Mouse (Mus musculus) kidney, embryonic 16.5 days (tissue): ENCODE results near the gene Rab31. TPM values are rescaled to one million over a fixed set of nuclear protein-coding genes. Genes with fewer than 3 reads are reported as not detected.

Experiments used
- ATAC-seq: fragments of 200-750 bp; cut with Nextera tagmentation; 2 replicates; pipeline ENCODE4 v1.8.0; 2017; ENCODE audit warnings: moderate TSS enrichment; ENCODE audit not compliant: low FRiP score, low TSS enrichment
- H3K27ac ChIP-seq: fragments of 300-500 bp; sonication (generic); 2 replicates; pipeline ENCODE4 v1.5.1; 2014; ENCODE audit warnings: low read length
- H3K27me3 ChIP-seq: fragments of 300-500 bp; sonication (generic); 2 replicates; pipeline ENCODE4 v1.6.1; 2014; ENCODE audit warnings: low read length, control low read depth, mixed read lengths; ENCODE audit not compliant: insufficient read depth
- H3K36me3 ChIP-seq: fragments of 300-500 bp; sonication (generic); 2 replicates; pipeline ENCODE4 v1.6.1; 2014; ENCODE audit warnings: low read length, control low read depth, mixed read lengths; ENCODE audit not compliant: insufficient read depth
- H3K4me1 ChIP-seq: fragments of 300-500 bp; sonication (generic); 2 replicates; pipeline ENCODE4 v1.6.1; 2014; ENCODE audit warnings: low read length, control low read depth, mixed read lengths; ENCODE audit not compliant: insufficient read depth
- H3K4me2 ChIP-seq: fragments of 300-500 bp; sonication (generic); replicated peaks from 2 replicates; pipeline ENCODE4 v1.6.1; 2014; ENCODE audit warnings: low read depth, low read length
- H3K4me3 ChIP-seq: fragments of 300-500 bp; sonication (generic); 2 replicates; pipeline ENCODE4 v1.5.1; 2014; ENCODE audit warnings: mild to moderate bottlenecking, low read length
- H3K9ac ChIP-seq: fragments of 300-500 bp; sonication (generic); replicated peaks from 2 replicates; pipeline ENCODE4 v1.6.1; 2014; ENCODE audit warnings: low read length
- H3K9me3 ChIP-seq: fragments of 300-500 bp; sonication (generic); 2 replicates; pipeline ENCODE4 v1.6.1; 2016; ENCODE audit warnings: low read length, control low read depth
- WGBS: fragments of 180-500 bp; shearing (Covaris S2); extraction: QIAGEN DNeasy Blood & Tissue Kit; methylation state at CpG from one replicate; pipeline ENCODE4 v1.1.7; 2014; 5-methylcytosine and 5-hydroxymethylcytosine counted together
- polyA plus RNA-seq: library from polyadenylated mRNA; unstranded; fragments of >200 nt; fragmentation: Nextera tagmentation; extraction: Ambion mirVana; gene quantifications from 2 replicates; pipeline ENCODE4 v1.2.1, GENCODE M21; 2015

The Rab31 gene
- polyA plus RNA-seq, 1 experiment from 2014 or later, result 38.4 TPM

- H3K36me3 ChIP-seq, result no peaks in the 10 kb centered on the region
- no peak overlapping the region for H3K27ac ChIP-seq
- ATAC-seq, result no peak
- no peak overlapping the region for H3K9ac ChIP-seq
- no peak overlapping the region for H3K4me2 ChIP-seq
- no peak overlapping the region for H3K4me3 ChIP-seq
- 86% methylated on average over 14 of the region's 14 CpGs for WGBS
- H3K4me1 ChIP-seq, result peaks cover 11% of the 10 kb centered on the region
- no peaks in the 10 kb centered on the region for H3K9me3 ChIP-seq
- no peaks in the 10 kb centered on the region for H3K27me3 ChIP-seq
Measured at GRCm38 (mm10) chr17:65663329-65664078, 109.0 kb downstream of the Rab31 start.

GRCm38 (mm10) chr17:65662662-65663061 lies 109.9 kb downstream of the Rab31 start:
- H3K4me1 ChIP-seq, result peaks cover 11% of the 10 kb centered on the region
- no peak overlapping the region for H3K9ac ChIP-seq
- no peak overlapping the region for H3K4me2 ChIP-seq
- no peak for ATAC-seq
- 79% methylated on average over 3 of the region's 3 CpGs for WGBS
- H3K27ac ChIP-seq, result no peak overlapping the region
- no peaks in the 10 kb centered on the region for H3K27me3 ChIP-seq
- no peaks in the 10 kb centered on the region for H3K36me3 ChIP-seq
- H3K9me3 ChIP-seq, result no peaks in the 10 kb centered on the region
- H3K4me3 ChIP-seq, result no peak overlapping the region

GRCm38 (mm10) chr17:65658416-65658815 lies 114.1 kb downstream of the Rab31 start:
- H3K9ac ChIP-seq, result no peak overlapping the region
- 81% methylated on average over 2 of the region's 2 CpGs for WGBS
- ATAC-seq, result no peak
- H3K4me1 ChIP-seq, result no peaks in the 10 kb centered on the region
- no peak overlapping the region for H3K4me3 ChIP-seq
- H3K27ac ChIP-seq, result no peak overlapping the region
- no peaks in the 10 kb centered on the region for H3K27me3 ChIP-seq
- no peak overlapping the region for H3K4me2 ChIP-seq
- no peaks in the 10 kb centered on the region for H3K36me3 ChIP-seq
- no peaks in the 10 kb centered on the region for H3K9me3 ChIP-seq

GRCm38 (mm10) chr17:65657958-65658357 lies 114.6 kb downstream of the Rab31 start:
- H3K4me2 ChIP-seq, result no peak overlapping the region
- 94% methylated on average over 9 of the region's 9 CpGs for WGBS
- H3K27ac ChIP-seq, result no peak overlapping the region
- no peaks in the 10 kb centered on the region for H3K4me1 ChIP-seq
- no peak for ATAC-seq
- no peaks in the 10 kb centered on the region for H3K36me3 ChIP-seq
- H3K27me3 ChIP-seq, result no peaks in the 10 kb centered on the region
- no peaks in the 10 kb centered on the region for H3K9me3 ChIP-seq
- no peak overlapping the region for H3K9ac ChIP-seq
- H3K4me3 ChIP-seq, result no peak overlapping the region

GRCm38 (mm10) chr17:65656731-65657130 lies 115.8 kb downstream of the Rab31 start:
- Histone ChIP-seq H3K27ac (no peak overlapping the region), H3K4me2 (no peak overlapping the region), H3K4me3 (no peak overlapping the region), H3K9ac (no peak overlapping the region), H3K4me1 (no peaks in the 10 kb centered on the region), H3K36me3 (no peaks in the 10 kb centered on the region), H3K9me3 (no peaks in the 10 kb centered on the region), H3K27me3 (no peaks in the 10 kb centered on the region)
- no peak for ATAC-seq
- WGBS, result 93% methylated on average over 6 of the region's 6 CpGs

GRCm38 (mm10) chr17:65656076-65656475 lies 116.5 kb downstream of the Rab31 start:
- Histone ChIP-seq H3K4me2 (no peak overlapping the region), H3K27ac (no peak overlapping the region), H3K27me3 (no peaks in the 10 kb centered on the region), H3K9ac (no peak overlapping the region), H3K4me3 (no peak overlapping the region), H3K9me3 (no peaks in the 10 kb centered on the region), H3K36me3 (no peaks in the 10 kb centered on the region), H3K4me1 (no peaks in the 10 kb centered on the region)
- no peak for ATAC-seq
- 90% methylated on average over 8 of the region's 8 CpGs for WGBS

GRCm38 (mm10) chr17:65655608-65656007 lies 116.9 kb downstream of the Rab31 start:
- 90% methylated on average over 4 of the region's 4 CpGs for WGBS
- no peak overlapping the region for H3K9ac ChIP-seq

GRCm38 (mm10) chr17:65650598-65650997 lies 122.0 kb downstream of the Rab31 start:
- Histone ChIP-seq H3K4me1 (no peaks in the 10 kb centered on the region), H3K4me3 (no peak overlapping the region), H3K36me3 (no peaks in the 10 kb centered on the region), H3K27me3 (no peaks in the 10 kb centered on the region), H3K27ac (no peak overlapping the region), H3K4me2 (no peak overlapping the region), H3K9me3 (no peaks in the 10 kb centered on the region), H3K9ac (no peak overlapping the region)
- 90% methylated on average over 6 of the region's 6 CpGs for WGBS
- peak; percentile 49; the same call in 1 of the 2 replicates for ATAC-seq

More at GRCm38 (mm10) chr17:65655608-65656007, 116.9 kb downstream of the Rab31 start:
- no peaks in the 10 kb centered on the region for H3K9me3 ChIP-seq
- no peak overlapping the region for H3K27ac ChIP-seq
- no peak overlapping the region for H3K4me3 ChIP-seq
- H3K36me3 ChIP-seq, result no peaks in the 10 kb centered on the region
- H3K27me3 ChIP-seq, result no peaks in the 10 kb centered on the region
- no peaks in the 10 kb centered on the region for H3K4me1 ChIP-seq
- no peak overlapping the region for H3K4me2 ChIP-seq
- ATAC-seq, result no peak

GRCm38 (mm10) chr17:65649175-65649493 lies 123.4 kb downstream of the Rab31 start:
- Histone ChIP-seq H3K27ac (no peak overlapping the region), H3K4me2 (no peak overlapping the region), H3K4me1 (no peaks in the 10 kb centered on the region), H3K4me3 (no peak overlapping the region), H3K9me3 (no peaks in the 10 kb centered on the region), H3K27me3 (no peaks in the 10 kb centered on the region), H3K36me3 (no peaks in the 10 kb centered on the region), H3K9ac (no peak overlapping the region)
- ATAC-seq, result no peak
- WGBS, result 85% methylated on average over 2 of the region's 2 CpGs

GRCm38 (mm10) chr17:65648371-65649174 lies 124.0 kb downstream of the Rab31 start:
- 81% methylated on average over 9 of the region's 9 CpGs for WGBS
- no peak overlapping the region for H3K27ac ChIP-seq
- H3K36me3 ChIP-seq, result no peaks in the 10 kb centered on the region
- peak; percentile 39; the same call in 1 of the 2 replicates for ATAC-seq
- H3K4me1 ChIP-seq, result no peaks in the 10 kb centered on the region
- H3K27me3 ChIP-seq, result no peaks in the 10 kb centered on the region
- H3K4me2 ChIP-seq, result no peak overlapping the region
- no peaks in the 10 kb centered on the region for H3K9me3 ChIP-seq
- no peak overlapping the region for H3K4me3 ChIP-seq
- H3K9ac ChIP-seq, result no peak overlapping the region
